Mouse (Mus musculus): ENCODE measurements around the gene Vpreb3. TPM values are rescaled to one million over a fixed set of nuclear protein-coding genes. Genes with fewer than 3 reads are reported as not detected.

The Vpreb3 gene
- polyA plus RNA-seq, 2 experiments: 0.85 to 2.5 TPM

GRCm38 (mm10) chr10:75910698-75911097 is 32.2 kb upstream of the Vpreb3 start:
- ATAC-seq (ENCODE audit: insufficient read depth): no peak
- H3K9me3 ChIP-seq (ENCODE audit: control insufficient read depth, low read length): no peaks in the 10 kb centered on the region
- no peaks in the 10 kb centered on the region for H3K27me3 ChIP-seq (ENCODE audit: control insufficient read depth, insufficient read depth, low read length)
- peaks cover 43% of the 10 kb centered on the region for H3K36me3 ChIP-seq (replicated peaks; ENCODE audit: control insufficient read depth, insufficient read depth, low read depth)
- no peak overlapping the region for H3K9ac ChIP-seq (replicated peaks)
- no peak for DNase-seq (ENCODE audit: low read depth in 3 of 3, low spot score in 3 of 3)
- no peaks in the 10 kb centered on the region for H3K4me1 ChIP-seq (replicated peaks; ENCODE audit: control insufficient read depth in 2 of 2, insufficient read depth in 2 of 2, low read length in 1 of 2)
- 83% methylated on average over 2 of the region's 2 CpGs for WGBS (ENCODE audit: insufficient replicate concordance)
- no peak for TF ChIP-seq CTCF (IDR thresholded peaks at IDR 0.05; ENCODE audit: low read depth)
- TF ChIP-seq EP300 (IDR thresholded peaks at IDR 0.05; ENCODE audit: low read depth): no peak
- H3K27ac ChIP-seq: no peak overlapping the region
- no peak overlapping the region for H3K4me2 ChIP-seq (ENCODE audit: low read depth)
- H3K4me3 ChIP-seq (ENCODE audit: insufficient read depth in 1 of 2, low read depth in 2 of 2, low read length in 2 of 2): no peak overlapping the region

- H3K9me3 ChIP-seq (ENCODE audit: control insufficient read depth, low read length): no peaks in the 10 kb centered on the region
Observed at GRCm38 (mm10) chr10:75913013-75913589, 29.8 kb upstream of the Vpreb3 start.

GRCm38 (mm10) chr10:75915557-75915956 is 27.3 kb upstream of the Vpreb3 start:
- Histone ChIP-seq H3K4me3 (ENCODE audit: insufficient read depth in 1 of 2, low read depth in 2 of 2, low read length in 2 of 2) (no peak overlapping the region), H3K9ac (replicated peaks) (no peak overlapping the region), H3K27ac (no peak overlapping the region), H3K4me2 (ENCODE audit: low read depth) (no peak overlapping the region), H3K36me3 (replicated peaks; ENCODE audit: control insufficient read depth, insufficient read depth, low read depth) (peaks cover 20% of the 10 kb centered on the region), H3K4me1 (replicated peaks; ENCODE audit: control insufficient read depth in 2 of 2, insufficient read depth in 2 of 2, low read length in 1 of 2) (peaks cover 3 to 5% of the 10 kb centered on the region in 2 experiments; a peak in 3 of 4 replicates), H3K27me3 (ENCODE audit: control insufficient read depth, insufficient read depth, low read length) (no peaks in the 10 kb centered on the region), H3K9me3 (ENCODE audit: control insufficient read depth, low read length) (no peaks in the 10 kb centered on the region)
- TF ChIP-seq CTCF (IDR thresholded peaks at IDR 0.05; ENCODE audit: low read depth) (no peak), EP300 (IDR thresholded peaks at IDR 0.05; ENCODE audit: low read depth) (no peak)
- 72% methylated on average over 7 of the region's 7 CpGs for whole genome bisulfite sequencing (ENCODE audit: insufficient replicate concordance)
- DNase-seq (ENCODE audit: low read depth in 3 of 3, low spot score in 3 of 3) (no peak), ATAC-seq (ENCODE audit: insufficient read depth) (no peak)

More at GRCm38 (mm10) chr10:75913013-75913589, 29.8 kb upstream of the Vpreb3 start:
- Histone ChIP-seq H3K4me3 (ENCODE audit: insufficient read depth in 1 of 2, low read depth in 2 of 2, low read length in 2 of 2) (no peak overlapping the region), H3K4me2 (ENCODE audit: low read depth) (no peak overlapping the region), H3K9ac (replicated peaks) (no peak overlapping the region), H3K4me1 (replicated peaks; ENCODE audit: control insufficient read depth in 2 of 2, insufficient read depth in 2 of 2, low read length in 1 of 2) (no peaks in the 10 kb centered on the region), H3K27me3 (ENCODE audit: control insufficient read depth, insufficient read depth, low read length) (no peaks in the 10 kb centered on the region), H3K27ac (no peak overlapping the region), H3K36me3 (replicated peaks; ENCODE audit: control insufficient read depth, insufficient read depth, low read depth) (peaks cover 29% of the 10 kb centered on the region)
- ATAC-seq (ENCODE audit: insufficient read depth) (no peak), DNase-seq (ENCODE audit: low read depth in 3 of 3, low spot score in 3 of 3) (no peak)
- TF ChIP-seq EP300 (IDR thresholded peaks at IDR 0.05; ENCODE audit: low read depth) (no peak), CTCF (IDR thresholded peaks at IDR 0.05; ENCODE audit: low read depth) (no peak)
- 46% methylated on average over 6 of the region's 6 CpGs for WGBS (ENCODE audit: insufficient replicate concordance)

- H3K27ac ChIP-seq: no peak overlapping the region
- 80% methylated on average over 8 of the region's 8 CpGs for WGBS (ENCODE audit: insufficient replicate concordance)
- no peaks in the 10 kb centered on the region for H3K9me3 ChIP-seq (ENCODE audit: control insufficient read depth, low read length)
- peaks cover 5 to 7% of the 10 kb centered on the region in 2 experiments; a peak in 3 of 4 replicates for H3K4me1 ChIP-seq (replicated peaks; ENCODE audit: control insufficient read depth in 2 of 2, insufficient read depth in 2 of 2, low read length in 1 of 2)
- peaks cover 10% of the 10 kb centered on the region; the same call in 1 of the 2 replicates for H3K36me3 ChIP-seq (replicated peaks; ENCODE audit: control insufficient read depth, insufficient read depth, low read depth)
- no peak overlapping the region for H3K4me3 ChIP-seq (ENCODE audit: insufficient read depth in 1 of 2, low read depth in 2 of 2, low read length in 2 of 2)
- TF ChIP-seq CTCF (IDR thresholded peaks at IDR 0.05; ENCODE audit: low read depth) (no peak), EP300 (IDR thresholded peaks at IDR 0.05; ENCODE audit: low read depth) (no peak)
- ATAC-seq (ENCODE audit: insufficient read depth): no peak
- H3K27me3 ChIP-seq (ENCODE audit: control insufficient read depth, insufficient read depth, low read length): no peaks in the 10 kb centered on the region
- no peak overlapping the region for H3K4me2 ChIP-seq (ENCODE audit: low read depth)
- no peak overlapping the region for H3K9ac ChIP-seq (replicated peaks)
- no peak for DNase-seq (ENCODE audit: low read depth in 3 of 3, low spot score in 3 of 3)
Observed at GRCm38 (mm10) chr10:75916840-75917239, 26.0 kb upstream of the Vpreb3 start.

GRCm38 (mm10) chr10:75919026-75919425 is 23.8 kb upstream of the Vpreb3 start:
- H3K27me3 ChIP-seq (ENCODE audit: control insufficient read depth, insufficient read depth, low read length): no peaks in the 10 kb centered on the region
- H3K4me1 ChIP-seq (replicated peaks; ENCODE audit: control insufficient read depth in 2 of 2, insufficient read depth in 2 of 2, low read length in 1 of 2): peaks cover 11 to 12% of the 10 kb centered on the region in 2 experiments
- H3K27ac ChIP-seq: no peak overlapping the region
- H3K4me2 ChIP-seq (ENCODE audit: low read depth): no peak overlapping the region
- DNase-seq (ENCODE audit: low read depth in 3 of 3, low spot score in 3 of 3) (no peak), ATAC-seq (ENCODE audit: insufficient read depth) (no peak)
- TF ChIP-seq CTCF (IDR thresholded peaks at IDR 0.05; ENCODE audit: low read depth) (no peak), EP300 (IDR thresholded peaks at IDR 0.05; ENCODE audit: low read depth) (no peak)
- H3K4me3 ChIP-seq (ENCODE audit: insufficient read depth in 1 of 2, low read depth in 2 of 2, low read length in 2 of 2): no peak overlapping the region
- 77% methylated on average over 5 of the region's 5 CpGs for WGBS (ENCODE audit: insufficient replicate concordance)
- peaks cover 10% of the 10 kb centered on the region; the same call in 1 of the 2 replicates for H3K36me3 ChIP-seq (replicated peaks; ENCODE audit: control insufficient read depth, insufficient read depth, low read depth)
- H3K9me3 ChIP-seq (ENCODE audit: control insufficient read depth, low read length): no peaks in the 10 kb centered on the region
- no peak overlapping the region for H3K9ac ChIP-seq (replicated peaks)
